Mouse (Mus musculus) CD4-positive, CD25-positive, alpha-beta regulatory T cell, adult 2 months (primary cell): ENCODE data around the gene Rnf223.
"Not testable (repeated sequence)": the region's sequence is repeated elsewhere in the genome, so short reads cannot be mapped to it uniquely, and the experiment has no call there.

ENCODE experiments used
- DNase-seq: peaks from one replicate; pipeline ENCODE4 v3.0.0-alpha.2; 2012; ENCODE audit warnings: low read depth, low spot score

Gene Rnf223

GRCm38 (mm10) chr4:156130940-156131339, 627 bp downstream of the Rnf223 start:
- DNase-seq = no peak

GRCm38 (mm10) chr4:156133334-156133733, 3.0 kb downstream of the Rnf223 start:
- no peak for DNase-seq

GRCm38 (mm10) chr4:156133943-156134605, 3.8 kb downstream of the Rnf223 start:
- DNase-seq = no peak

- no peak for DNase-seq
Measured at GRCm38 (mm10) chr4:156135112-156135511, 4.8 kb downstream of the Rnf223 start.

- no peak for DNase-seq
Measured at GRCm38 (mm10) chr4:156135801-156136200, 5.5 kb downstream of the Rnf223 start.

- no peak for DNase-seq
Measured at GRCm38 (mm10) chr4:156136285-156137100, 6.2 kb downstream of the Rnf223 start.

- not testable (repeated sequence) for DNase-seq
Measured at GRCm38 (mm10) chr4:156150887-156151286, 20.6 kb downstream of the Rnf223 start.

- no peak for DNase-seq
Measured at GRCm38 (mm10) chr4:156154771-156155170, 24.5 kb downstream of the Rnf223 start.

- DNase-seq = peak; percentile 48
Measured at GRCm38 (mm10) chr4:156166477-156166876, 36.2 kb downstream of the Rnf223 start.

GRCm38 (mm10) chr4:156168611-156169010, 38.3 kb downstream of the Rnf223 start:
- no peak for DNase-seq

GRCm38 (mm10) chr4:156169129-156169528, 38.8 kb downstream of the Rnf223 start:
- DNase-seq = no peak

GRCm38 (mm10) chr4:156171828-156172227, 41.5 kb downstream of the Rnf223 start:
- no peak for DNase-seq

GRCm38 (mm10) chr4:156177630-156178029, 47.3 kb downstream of the Rnf223 start:
- no peak for DNase-seq
